Mouse (Mus musculus): ENCODE results near the gene Aifm3. TPM values are rescaled to one million over a fixed set of nuclear protein-coding genes. Genes with fewer than 3 reads are reported as not detected.
"Not testable (repeated sequence)": the region's sequence is repeated elsewhere in the genome, so short reads cannot be mapped to it uniquely, and the experiment has no call there.

Gene Aifm3
- total RNA-seq, 1 experiment from 2014 or later: not detected

GRCm38 (mm10) chr16:17496499-17497305, 7.3 kb downstream of the Aifm3 start:
- no peak for ATAC-seq (replicated peaks; ENCODE audit: low read depth, poor library complexity, severe bottlenecking)

GRCm38 (mm10) chr16:17499249-17499883, 10.0 kb downstream of the Aifm3 start:
- ATAC-seq (replicated peaks; ENCODE audit: low read depth, poor library complexity, severe bottlenecking): no peak

- ATAC-seq (replicated peaks; ENCODE audit: low read depth, poor library complexity, severe bottlenecking): no peak
These were observed 13.3 kb downstream of the Aifm3 start for GRCm38 (mm10) chr16:17502681-17503080.

- ATAC-seq (replicated peaks; ENCODE audit: low read depth, poor library complexity, severe bottlenecking): no peak
These were observed 17.7 kb downstream of the Aifm3 start for GRCm38 (mm10) chr16:17507018-17507552.

GRCm38 (mm10) chr16:17508031-17508430, 18.6 kb downstream of the Aifm3 start:
- not testable (repeated sequence) for ATAC-seq (replicated peaks; ENCODE audit: low read depth, poor library complexity, severe bottlenecking)

- peak; percentile 96 for ATAC-seq (replicated peaks; ENCODE audit: low read depth, poor library complexity, severe bottlenecking)
These were observed 19.3 kb downstream of the Aifm3 start, which contains the start of gene Lztr1 for GRCm38 (mm10) chr16:17508546-17509239. Gene Lztr1, plus strand, starts transcription at chr16:17508688.

- no peak for ATAC-seq (replicated peaks; ENCODE audit: low read depth, poor library complexity, severe bottlenecking)
These were observed 19.8 kb downstream of the Aifm3 start for GRCm38 (mm10) chr16:17509240-17509597.

- no peak for ATAC-seq (replicated peaks; ENCODE audit: low read depth, poor library complexity, severe bottlenecking)
These were observed 20.7 kb downstream of the Aifm3 start for GRCm38 (mm10) chr16:17510143-17510542.

- no peak for ATAC-seq (replicated peaks; ENCODE audit: low read depth, poor library complexity, severe bottlenecking)
These were observed 21.3 kb downstream of the Aifm3 start for GRCm38 (mm10) chr16:17510686-17511085.

- no peak for ATAC-seq (replicated peaks; ENCODE audit: low read depth, poor library complexity, severe bottlenecking)
These were observed 22.0 kb downstream of the Aifm3 start for GRCm38 (mm10) chr16:17511431-17511830.

GRCm38 (mm10) chr16:17518910-17519309, 29.5 kb downstream of the Aifm3 start:
- ATAC-seq (replicated peaks; ENCODE audit: low read depth, poor library complexity, severe bottlenecking): no peak

GRCm38 (mm10) chr16:17524156-17524555, 34.7 kb downstream of the Aifm3 start:
- no peak for ATAC-seq (replicated peaks; ENCODE audit: low read depth, poor library complexity, severe bottlenecking)

GRCm38 (mm10) chr16:17525524-17525923, 36.1 kb downstream of the Aifm3 start:
- ATAC-seq (replicated peaks; ENCODE audit: low read depth, poor library complexity, severe bottlenecking): no peak

GRCm38 (mm10) chr16:17526223-17526622, 36.8 kb downstream of the Aifm3 start:
- ATAC-seq (replicated peaks; ENCODE audit: low read depth, poor library complexity, severe bottlenecking): no peak

GRCm38 (mm10) chr16:17527606-17528005, 38.2 kb downstream of the Aifm3 start:
- ATAC-seq (replicated peaks; ENCODE audit: low read depth, poor library complexity, severe bottlenecking): no peak

GRCm38 (mm10) chr16:17528276-17528675, 38.9 kb downstream of the Aifm3 start:
- no peak for ATAC-seq (replicated peaks; ENCODE audit: low read depth, poor library complexity, severe bottlenecking)

GRCm38 (mm10) chr16:17529981-17530586, 40.7 kb downstream of the Aifm3 start:
- ATAC-seq (replicated peaks; ENCODE audit: low read depth, poor library complexity, severe bottlenecking): no peak

GRCm38 (mm10) chr16:17530640-17531288, 41.4 kb downstream of the Aifm3 start, which contains the start of gene Thap7:
Gene Thap7, minus strand, starts transcription at chr16:17531136.
- peak; percentile 88 for ATAC-seq (replicated peaks; ENCODE audit: low read depth, poor library complexity, severe bottlenecking)

GRCm38 (mm10) chr16:17532271-17532670, 42.9 kb downstream of the Aifm3 start:
- ATAC-seq (replicated peaks; ENCODE audit: low read depth, poor library complexity, severe bottlenecking): peak; percentile 35
